In the genomic region with DNA sequence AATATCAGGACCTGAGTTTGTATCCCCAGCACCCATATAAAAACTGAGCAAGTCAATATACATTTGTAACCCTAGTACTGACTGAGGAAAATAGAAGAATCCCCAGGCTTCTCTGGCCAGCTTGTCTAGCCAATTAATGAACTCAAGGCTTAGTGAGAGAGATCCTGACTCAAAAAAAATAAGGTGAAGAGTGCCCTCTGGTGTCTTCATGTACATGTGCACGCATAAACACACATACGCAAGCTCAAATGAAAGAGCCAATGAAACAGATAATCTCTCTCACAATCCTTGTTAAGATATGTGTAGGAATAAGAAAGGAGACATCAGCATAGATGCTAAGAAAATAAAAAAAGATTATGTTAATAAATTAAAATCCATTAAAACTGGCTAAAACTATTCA, we compare ENCODE assay signal across 15 mouse cellular contexts. TPM values are rescaled to one million over a fixed set of nuclear protein-coding genes. Genes with fewer than 3 reads are reported as not detected.
DNase-seq lines count a peak whose midpoint lies in the region; ATAC-seq and TF ChIP-seq lines count a peak whose summit lies in the region.
"Had no signal": no experiment of that assay in that cellular context is flagged by ENCODE, and none has a peak within 500 bp of the region (broad histone marks: within the 10 kb centered on the region; RNA-seq: fewer than 3 reads in every experiment).

No protein-coding gene starts in this region.

- 82% methylated on average over 2 of the region's 2 CpGs for WGBS in lung, postnatal 0 days

- H3K27me3 ChIP-seq in lung, postnatal 0 days (replicated peaks; ENCODE audit: insufficient read depth, low read length) = no peaks in the 10 kb centered on the region
- H3K27me3 ChIP-seq: heart, embryonic 15.5 days had no signal

- H3K36me3 ChIP-seq in lung, postnatal 0 days (ENCODE audit: insufficient read depth, low read length) = no peaks in the 10 kb centered on the region
- H3K36me3 ChIP-seq: heart, embryonic 15.5 days had no signal

- ATAC-seq in lung, postnatal 0 days = no peak
- ATAC-seq: forebrain, embryonic 16.5 days had no signal

- intact Hi-C loops in heart, postnatal 36 days (cut with DNase I) = loop anchor here (1.0 kb wide), 1 partner anchor 118 kb away; no protein-coding TSS in a partner anchor

- TF ChIP-seq EP300 in lung, postnatal 0 days (IDR thresholded peaks at IDR 0.05) = no peak

- TF ChIP-seq CTCF in lung, postnatal 0 days (IDR thresholded peaks at IDR 0.05) = peak; percentile 41; the same call in 1 of the 2 replicates

- H3K4me2 ChIP-seq in lung, postnatal 0 days (replicated peaks; ENCODE audit: low read depth, low read length) = no peak overlapping the region
- H3K4me2 ChIP-seq: heart, embryonic 15.5 days had no signal

- no peak overlapping the region for H3K4me3 ChIP-seq in lung, postnatal 0 days (ENCODE audit: low read depth, low read length)
- H3K4me3 ChIP-seq: heart, embryonic 15.5 days had no signal

- H3K4me1 ChIP-seq in lung, postnatal 0 days (ENCODE audit: insufficient read depth, low read depth, low read length) = no peaks in the 10 kb centered on the region
- H3K4me1 ChIP-seq: heart, embryonic 15.5 days had no signal

- H3K9ac ChIP-seq in lung, postnatal 0 days (replicated peaks; ENCODE audit: low read depth) = no peak overlapping the region
- H3K9ac ChIP-seq: heart, embryonic 15.5 days had no signal

- H3K9me3 ChIP-seq in lung, postnatal 0 days (ENCODE audit: low read length) = no peaks in the 10 kb centered on the region
- H3K9me3 ChIP-seq: heart, embryonic 15.5 days had no signal

- DNase-seq in heart, adult 8-10 months (ENCODE audit: low spot score) = peak; percentile 0
- DNase-seq in heart, postnatal 36 days = no peak
- DNase-seq in lung, postnatal 0 days (ENCODE audit: low spot score) = peak; percentile 41
- no peak for DNase-seq in lung, adult 18-20 months
- DNase-seq in R1 (ENCODE audit: low read depth, low spot score) = peak; percentile 28
- peak; percentile 25 for DNase-seq in retina, embryonic 14.5 days (ENCODE audit: low spot score)
- DNase-seq in testis, postnatal 14 days (ENCODE audit: low spot score) = no peak
- DNase-seq in lung, postnatal 4 days = no peak
- DNase-seq: spleen, adult 18-20 months; thymus, postnatal 4 days had no signal

- H3K27ac ChIP-seq in lung, postnatal 0 days (ENCODE audit: low read length) = no peak overlapping the region
- H3K27ac ChIP-seq: heart, embryonic 15.5 days had no signal

RNA-seq across cellular contexts. Expression of a gene that starts 5.1 kb away (rescaled TPM):
- total RNA-seq in heart, adult 8-10 months (2022) = not detected
- not detected for total RNA-seq in heart, postnatal 36 days (2021)
- 0.27 TPM in 1 of 2 replicates, not detected in the other for polyA plus RNA-seq in lung, postnatal 0 days (2015; fragmentation: Nextera tagmentation; extraction: Ambion mirVana)
- total RNA-seq: left cerebral cortex, adult 8-10 months had no signal
- polyA plus RNA-seq: forebrain, embryonic 16.5 days; heart, embryonic 15.5 days; intestine, embryonic 14.5 days; lung, embryonic 16.5 days had no signal

RNA-seq across cellular contexts. Expression of a gene that starts 19.1 kb away (rescaled TPM):
- not detected for total RNA-seq in heart, adult 8-10 months (2022)
- not detected for total RNA-seq in heart, postnatal 36 days (2021)
- 0.07 TPM in 1 of 2 replicates, not detected in the other for polyA plus RNA-seq in lung, postnatal 0 days (2015; fragmentation: Nextera tagmentation; extraction: Ambion mirVana)
- polyA plus RNA-seq: heart, embryonic 15.5 days had no signal

RNA-seq across cellular contexts. Expression of a gene that starts 28.8 kb away (rescaled TPM):
- total RNA-seq in heart, adult 8-10 months (2022) = 1 to 10 TPM; 5.0 to 6.3 (median 5.4) TPM
- total RNA-seq in heart, postnatal 36 days (2021) = 1 to 10 TPM; 6.8 to 6.9 TPM
- 31.8 and 32.3 TPM in 2 replicates for polyA plus RNA-seq in lung, postnatal 0 days (2015; fragmentation: Nextera tagmentation; extraction: Ambion mirVana)

RNA-seq across cellular contexts. Expression of a gene that starts 31.5 kb away (rescaled TPM):
- not detected for total RNA-seq in heart, adult 8-10 months (2022)
- total RNA-seq in heart, postnatal 36 days (2021) = not detected
- not detected in 2 replicates for polyA plus RNA-seq in lung, postnatal 0 days (2015; fragmentation: Nextera tagmentation; extraction: Ambion mirVana)
- polyA plus RNA-seq: forebrain, embryonic 16.5 days; heart, embryonic 15.5 days; intestine, embryonic 14.5 days; lung, embryonic 16.5 days had no signal

RNA-seq across cellular contexts. Expression of a gene that starts 53.4 kb away (rescaled TPM):
- 100 to 1,000 TPM; 152 to 198 (median 182) TPM for total RNA-seq in heart, adult 8-10 months (2022)
- total RNA-seq in heart, postnatal 36 days (2021) = 100 to 1,000 TPM; 229 to 253 TPM
- 175 and 176 TPM in 2 replicates for polyA plus RNA-seq in lung, postnatal 0 days (2015; fragmentation: Nextera tagmentation; extraction: Ambion mirVana)

Comparison
In these comparisons a context has a peak if more than half of its experiments do, and no peak if none do; other contexts are left out.
1. DNase-seq: peak in heart, adult 8-10 months (single experiment), lung, postnatal 0 days (single experiment), R1 (single experiment) and retina, embryonic 14.5 days (single experiment); none in heart, postnatal 36 days (0 of 2), lung, adult 18-20 months (0 of 2), testis, postnatal 14 days (single experiment) and lung, postnatal 4 days (0 of 2).